Mouse (Mus musculus) heart, postnatal 0 days (tissue): ENCODE measurements at regions not wholly inside any gene's neighbourhood (a gene's known extent, or its start where the extent isn't known, plus 50 kb on each side); places are given as distances from the start of the nearest gene placed in this dataset.

Experiments used
- ATAC-seq: fragments of 200-750 bp; cut with Nextera tagmentation; 2 replicates; pipeline ENCODE4 v1.8.0; 2017; ENCODE audit warnings: low read depth, moderate number of reproducible peaks, moderate library complexity; ENCODE audit not compliant: insufficient read depth
- DNase-seq: peaks from one replicate; pipeline ENCODE4 v3.0.0-alpha.2; 2016; ENCODE audit warnings: low spot score
- H3K27ac ChIP-seq: fragments of 300-500 bp; sonication (generic); 2 replicates; pipeline ENCODE4 v1.5.1; 2014; ENCODE audit warnings: low read depth, mild to moderate bottlenecking
- H3K27me3 ChIP-seq: fragments of 300-500 bp; sonication (generic); 2 replicates; pipeline ENCODE4 v1.6.1; 2014; ENCODE audit warnings: low read length, mixed read lengths; ENCODE audit not compliant: control insufficient read depth, insufficient read depth
- H3K36me3 ChIP-seq: fragments of 300-500 bp; sonication (generic); replicated peaks from 2 replicates; pipeline ENCODE4 v1.6.1; 2014; ENCODE audit warnings: low read length, mixed read lengths; ENCODE audit not compliant: control insufficient read depth, insufficient read depth
- H3K4me1 ChIP-seq: fragments of 300-500 bp; sonication (generic); 2 replicates; pipeline ENCODE4 v1.6.1; 2014; ENCODE audit warnings: antibody characterized with exemption; ENCODE audit not compliant: control insufficient read depth, insufficient read depth
- H3K4me2 ChIP-seq: fragments of 300-500 bp; sonication (generic); 2 replicates; pipeline ENCODE4 v1.6.1; 2014; ENCODE audit warnings: low read depth, mild to moderate bottlenecking, low read length, moderate library complexity
- H3K4me3 ChIP-seq: fragments of 300-500 bp; sonication (generic); 2 replicates; pipeline ENCODE4 v1.5.1; 2014; ENCODE audit warnings: low read depth, low read length
- H3K9ac ChIP-seq: fragments of 300-500 bp; sonication (generic); replicated peaks from 2 replicates; pipeline ENCODE4 v1.6.1; 2014; ENCODE audit warnings: low read depth, low read length, mixed read lengths
- H3K9me3 ChIP-seq: fragments of 300-500 bp; sonication (generic); replicated peaks from 2 replicates; pipeline ENCODE4 v1.6.1; 2016; ENCODE audit warnings: low read length; ENCODE audit not compliant: control insufficient read depth
- CTCF ChIP-seq: IDR thresholded peaks from 2 replicates; pipeline ENCODE4 v1.5.1; 2016; ENCODE audit warnings: antibody characterized with exemption, control low read depth, low read depth
- EP300 ChIP-seq: IDR thresholded peaks from 2 replicates; pipeline ENCODE4 v1.6.1; 2016; ENCODE audit warnings: antibody characterized with exemption, low read depth
- WGBS: fragments of 180-500 bp; shearing (Covaris S2); extraction: QIAGEN DNeasy Blood & Tissue Kit; methylation state at CpG from one replicate; pipeline ENCODE4 v1.1.7; 2014; 5-methylcytosine and 5-hydroxymethylcytosine counted together

- no peak for DNase-seq
- Histone ChIP-seq H3K4me3 (no peak overlapping the region), H3K36me3 (no peaks in the 10 kb centered on the region), H3K27ac (no peak overlapping the region), H3K9ac (no peak overlapping the region), H3K9me3 (no peaks in the 10 kb centered on the region), H3K27me3 (no peaks in the 10 kb centered on the region), H3K4me2 (no peak overlapping the region), H3K4me1 (no peaks in the 10 kb centered on the region)
- TF ChIP-seq CTCF (no peak), EP300 (no peak)
- WGBS = 74% methylated on average over 3 of the region's 3 CpGs
- ATAC-seq = no peak
Observed at GRCm38 (mm10) chr6:102977122-102977521, 404.2 kb upstream of the Cntn3 start.

- Histone ChIP-seq H3K4me1 (no peaks in the 10 kb centered on the region), H3K9ac (no peak overlapping the region), H3K27ac (no peak overlapping the region), H3K36me3 (no peaks in the 10 kb centered on the region), H3K27me3 (no peaks in the 10 kb centered on the region), H3K9me3 (no peaks in the 10 kb centered on the region), H3K4me3 (no peak overlapping the region), H3K4me2 (no peak overlapping the region)
- no peak for DNase-seq
- TF ChIP-seq EP300 (no peak), CTCF (no peak)
- ATAC-seq = no peak
- 62% methylated on average over 2 of the region's 2 CpGs for WGBS
Observed at GRCm38 (mm10) chr6:103023326-103023725, 450.4 kb upstream of the Cntn3 start.

GRCm38 (mm10) chr6:103024006-103024405, 451.1 kb upstream of the Cntn3 start:
- TF ChIP-seq CTCF = no peak
- TF ChIP-seq EP300 = no peak
- Histone ChIP-seq H3K36me3 (no peaks in the 10 kb centered on the region), H3K9me3 (no peaks in the 10 kb centered on the region), H3K27ac (no peak overlapping the region), H3K4me3 (no peak overlapping the region), H3K4me2 (no peak overlapping the region), H3K4me1 (no peaks in the 10 kb centered on the region), H3K9ac (no peak overlapping the region), H3K27me3 (no peaks in the 10 kb centered on the region)
- DNase-seq (no peak), ATAC-seq (no peak)
- 42% methylated on average over 2 of the region's 2 CpGs for WGBS

GRCm38 (mm10) chr6:103028150-103028549, 455.2 kb upstream of the Cntn3 start:
- no peak overlapping the region for H3K9ac ChIP-seq
- no peak for DNase-seq
- no peak for TF ChIP-seq CTCF
- TF ChIP-seq EP300 = no peak
- no peak overlapping the region for H3K4me3 ChIP-seq
- no peak overlapping the region for H3K4me2 ChIP-seq
- no peaks in the 10 kb centered on the region for H3K36me3 ChIP-seq
- no peaks in the 10 kb centered on the region for H3K9me3 ChIP-seq
- no peaks in the 10 kb centered on the region for H3K27me3 ChIP-seq
- no peak for ATAC-seq
- 60% methylated on average over 1 of the region's 1 CpGs for WGBS
- no peaks in the 10 kb centered on the region for H3K4me1 ChIP-seq
- H3K27ac ChIP-seq = no peak overlapping the region

DNA sequence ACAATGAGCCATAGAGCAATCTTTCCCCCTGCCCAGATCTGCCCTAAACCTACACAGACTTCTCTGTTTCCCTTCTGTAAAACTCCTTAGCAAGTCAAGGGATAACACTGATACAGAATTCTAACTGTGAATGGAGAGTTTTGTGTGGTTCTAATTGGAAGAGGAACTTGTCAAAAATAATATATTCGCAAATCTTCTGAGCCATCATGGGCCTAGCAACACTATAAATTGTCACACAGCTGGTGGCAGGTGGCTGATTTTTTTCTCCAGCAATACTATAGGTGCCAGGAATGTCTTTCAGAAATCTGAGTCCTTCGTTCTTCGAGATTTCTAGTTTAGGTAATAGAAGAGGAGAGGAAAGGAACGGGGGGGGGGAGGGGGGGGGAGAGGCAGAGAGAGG, 460.5 kb upstream of the Cntn3 start:
- Histone ChIP-seq H3K9me3 (no peaks in the 10 kb centered on the region), H3K27ac (no peak overlapping the region), H3K4me3 (no peak overlapping the region), H3K27me3 (no peaks in the 10 kb centered on the region), H3K4me2 (no peak overlapping the region), H3K36me3 (no peaks in the 10 kb centered on the region), H3K9ac (no peak overlapping the region), H3K4me1 (no peaks in the 10 kb centered on the region)
- TF ChIP-seq EP300 (no peak), CTCF (no peak)
- no peak for ATAC-seq
- DNase-seq = no peak
- WGBS = 55% methylated on average over 3 of the region's 4 CpGs

- Histone ChIP-seq H3K4me2 (no peak overlapping the region), H3K9me3 (no peaks in the 10 kb centered on the region), H3K4me1 (no peaks in the 10 kb centered on the region), H3K36me3 (no peaks in the 10 kb centered on the region), H3K4me3 (no peak overlapping the region), H3K9ac (no peak overlapping the region), H3K27ac (no peak overlapping the region), H3K27me3 (no peaks in the 10 kb centered on the region)
- TF ChIP-seq CTCF = no peak
- no peak for TF ChIP-seq EP300
- DNase-seq = no peak
- 21% methylated on average over 7 of the region's 7 CpGs for WGBS
- no peak for ATAC-seq
Observed at GRCm38 (mm10) chr6:103033919-103034318, 461.0 kb upstream of the Cntn3 start.
